Mouse (Mus musculus): ENCODE data around the gene Sirt7.

Sirt7 gene

DNA sequence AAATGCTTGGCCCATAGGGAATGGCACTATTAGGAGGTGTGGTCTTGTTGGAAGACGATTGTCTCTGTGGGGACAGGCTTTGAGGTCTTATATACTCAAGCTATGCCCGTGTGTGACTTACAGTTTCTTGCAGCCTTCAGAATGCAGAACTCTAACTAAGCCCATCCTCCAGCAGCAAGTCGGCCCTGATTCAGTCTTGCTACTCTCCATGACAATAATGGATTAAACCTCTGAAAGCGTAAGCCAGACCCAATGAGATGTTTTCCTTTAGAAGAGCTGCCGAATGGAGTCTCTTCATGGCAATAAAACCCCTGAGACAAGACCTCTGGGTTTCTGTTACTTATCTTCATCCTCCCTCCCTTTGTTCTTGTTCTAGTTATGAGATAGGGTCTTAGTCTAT, 9.8 kb upstream of the Sirt7 start:
- DNase-seq: no peak

DNA sequence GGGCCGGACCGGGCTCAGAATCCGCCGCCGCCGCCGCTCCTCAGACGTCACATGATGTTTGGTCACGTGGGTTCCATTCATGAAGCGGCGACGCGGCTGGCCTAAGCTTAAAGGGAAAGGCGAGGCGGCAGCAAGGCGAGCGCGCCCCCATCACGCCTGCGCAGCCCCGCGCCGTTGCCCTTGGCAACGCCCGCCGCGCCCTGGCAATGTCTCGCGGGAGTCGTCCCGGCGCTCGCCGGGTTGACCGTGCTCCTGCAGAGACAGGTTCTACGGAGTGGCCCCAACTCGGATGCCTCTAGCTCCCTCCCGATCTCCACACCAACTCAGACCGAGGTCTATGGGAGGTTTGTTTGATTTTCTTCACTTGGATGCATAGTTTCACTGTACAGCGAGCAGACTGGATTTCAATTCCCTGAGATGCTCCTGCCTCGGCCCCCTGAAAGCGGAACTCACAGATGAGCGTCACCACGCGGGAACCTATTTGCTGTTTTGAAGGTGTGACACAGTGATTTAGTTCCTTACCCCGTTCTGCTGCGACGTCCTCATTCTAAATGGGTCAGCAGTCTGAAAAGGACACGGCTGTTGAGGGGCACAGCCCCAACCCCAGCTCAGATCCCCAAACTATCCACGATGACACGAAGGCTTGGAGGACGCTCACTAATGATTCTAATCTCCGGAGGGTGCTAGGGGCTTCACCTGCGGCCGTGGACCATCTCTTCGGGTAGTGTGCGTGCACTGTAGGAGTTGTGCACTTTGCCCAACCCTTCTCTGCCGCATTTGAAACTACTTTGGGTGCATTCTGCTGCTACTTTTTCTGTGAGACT, 8.7 kb upstream of the Sirt7 start, which contains the start of gene Mafg:
Mafg (minus strand) TSS at position 81 of the 824 bp plus-strand sequence.
- DNase-seq: peak; percentile 97

GRCm38 (mm10) chr11:120632559-120633519, 7.8 kb upstream of the Sirt7 start:
- peak; percentile 87 to 94 for DNase-seq

DNA sequence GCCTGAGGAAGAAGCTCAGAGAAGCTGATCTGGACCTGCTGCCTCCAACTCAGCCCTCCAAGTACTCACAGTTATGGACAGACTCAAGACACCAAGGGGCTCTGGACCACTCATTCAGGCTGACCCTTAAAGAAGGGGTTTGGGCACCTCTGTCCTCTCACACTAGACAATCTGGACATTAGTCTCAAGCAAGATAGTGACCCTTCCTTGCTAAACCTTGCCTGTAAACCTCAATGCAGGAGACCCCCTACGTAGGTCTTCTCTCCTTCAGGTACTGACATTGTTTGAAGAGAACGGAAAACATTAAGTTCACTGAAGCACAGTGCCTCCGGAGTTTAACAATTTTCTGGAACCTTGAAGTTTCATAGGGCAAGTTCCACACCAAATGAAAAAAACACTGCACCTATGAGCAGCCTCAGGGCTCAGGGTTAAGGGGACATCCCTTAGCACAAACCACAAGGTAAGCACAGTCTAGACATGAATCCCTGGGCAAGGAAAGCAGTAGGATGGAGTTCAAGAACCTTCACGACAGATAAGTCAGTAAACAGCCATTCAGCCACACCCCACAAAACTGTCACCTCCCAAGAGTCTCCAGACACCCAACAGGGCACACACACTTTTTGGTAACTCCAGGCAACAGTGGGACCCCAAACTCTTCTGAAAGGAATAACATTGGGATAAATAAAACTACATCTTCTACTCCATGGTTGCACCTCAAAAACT, 6.8 kb upstream of the Sirt7 start:
- peak in 1 of 2 experiments; percentile 48 for DNase-seq

DNA sequence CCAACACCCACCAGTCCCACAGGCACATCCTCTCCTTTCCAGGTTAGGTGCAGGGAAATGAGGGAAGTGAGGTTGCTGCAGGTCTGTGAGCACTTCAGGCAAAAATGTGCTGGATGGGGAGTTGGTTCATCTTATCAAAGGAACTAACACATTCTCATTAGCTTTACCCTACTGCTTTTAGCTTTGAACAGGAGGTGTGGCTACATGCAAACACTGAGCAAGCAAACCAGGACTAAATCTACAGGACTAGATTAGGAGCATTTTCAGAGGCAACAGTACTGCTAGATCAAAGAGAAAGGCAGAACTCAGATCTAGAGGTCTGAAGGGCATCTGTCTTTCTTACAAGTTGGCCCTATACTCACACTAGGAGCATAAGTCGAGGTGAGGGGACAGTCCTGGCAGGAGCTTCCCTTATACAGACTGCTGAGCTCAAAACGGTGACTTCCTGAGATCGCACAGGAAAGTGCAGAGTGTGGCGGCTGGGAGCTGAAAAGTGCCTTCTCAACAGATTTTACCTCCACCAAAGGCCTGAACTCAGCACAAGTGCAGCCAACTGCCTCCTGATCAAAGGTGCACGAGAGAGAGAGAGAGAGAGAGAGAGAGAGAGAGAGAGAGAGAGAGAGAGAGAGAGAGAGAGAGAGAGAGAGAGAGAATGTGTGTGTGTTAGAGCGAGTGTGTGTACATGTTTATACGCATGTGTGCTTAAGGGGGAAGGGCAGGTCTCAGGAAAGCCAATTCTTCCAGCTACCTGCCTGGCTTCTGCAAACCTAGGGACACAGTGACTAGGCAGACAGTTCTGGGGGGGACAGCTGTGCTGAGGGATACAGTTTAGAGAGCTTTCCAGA, 6.1 kb upstream of the Sirt7 start:
- peak; percentile 65 to 90 for DNase-seq

DNA sequence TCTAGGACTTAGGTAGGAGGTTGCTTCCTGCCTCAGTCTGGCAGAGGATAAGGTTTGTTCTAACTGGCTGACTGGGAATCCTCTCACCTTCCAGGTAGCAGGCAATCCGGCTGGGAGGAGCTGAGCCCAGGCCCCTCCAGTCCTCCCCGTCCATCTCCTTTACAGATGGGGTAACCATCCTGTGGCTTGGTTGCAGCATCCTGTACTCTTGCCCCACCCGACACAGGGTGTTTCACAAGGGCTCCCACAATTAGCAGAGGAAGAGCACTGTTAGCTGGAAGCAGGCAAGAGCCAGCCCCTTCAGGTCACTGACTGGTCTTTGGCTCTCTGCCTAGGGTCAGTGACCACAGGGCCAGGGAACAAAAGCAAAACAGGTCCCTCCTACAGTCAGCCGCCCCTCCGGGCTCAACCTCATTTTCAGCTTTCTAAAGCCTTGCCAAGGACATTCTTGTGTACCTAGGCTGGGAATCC, 5.4 kb upstream of the Sirt7 start:
- peak; percentile 79 to 94 for DNase-seq

GRCm38 (mm10) chr11:120629911-120630310, 4.9 kb upstream of the Sirt7 start:
- DNase-seq: peak; percentile 69 to 85

- peak; percentile 66 to 86 for DNase-seq
These were observed 4.3 kb upstream of the Sirt7 start for GRCm38 (mm10) chr11:120629341-120629730.

- DNase-seq: peak in 1 of 2 experiments; percentile 41
These were observed 3.7 kb upstream of the Sirt7 start for GRCm38 (mm10) chr11:120628601-120629340.

DNA sequence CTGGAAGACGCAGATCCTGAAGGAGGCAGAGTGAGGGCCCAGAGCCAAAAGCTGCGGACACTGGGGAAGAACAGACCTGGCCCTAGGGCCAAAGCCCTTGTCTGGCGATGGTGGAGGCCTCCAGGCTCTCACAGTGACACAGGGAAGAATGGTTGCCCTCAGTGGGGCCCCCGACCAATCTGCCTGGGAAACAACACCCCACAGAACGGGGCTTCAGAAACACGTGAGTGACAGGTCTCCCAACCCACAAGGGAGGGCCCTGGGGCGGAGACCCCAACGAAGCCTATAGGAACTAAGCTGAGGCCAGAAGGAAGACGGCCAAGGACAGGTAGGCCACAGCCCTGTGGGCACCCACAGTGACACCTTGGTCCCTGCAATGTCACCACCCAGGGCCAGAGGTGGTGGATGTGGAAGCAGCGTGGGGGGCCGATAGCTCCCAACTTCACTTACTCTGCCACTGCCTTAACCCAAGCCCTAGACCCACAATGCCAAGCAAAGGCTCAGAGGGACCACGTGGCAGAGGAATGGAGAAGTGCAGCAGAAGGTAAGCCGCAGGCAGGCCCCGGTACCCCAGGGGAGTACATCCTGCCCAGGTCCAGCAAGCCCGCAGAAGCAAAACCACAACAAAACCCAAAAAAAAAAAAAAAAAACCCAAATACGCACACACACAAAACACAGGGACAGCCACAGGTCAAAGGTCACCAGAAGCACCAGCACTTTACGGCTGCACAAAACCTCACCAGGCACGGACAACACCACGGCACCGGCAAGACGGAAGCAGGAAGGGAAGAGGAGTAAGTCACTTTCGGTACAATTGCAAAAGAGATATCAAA, 2.6 kb upstream of the Sirt7 start:
- peak; percentile 40 to 68 for DNase-seq

DNA sequence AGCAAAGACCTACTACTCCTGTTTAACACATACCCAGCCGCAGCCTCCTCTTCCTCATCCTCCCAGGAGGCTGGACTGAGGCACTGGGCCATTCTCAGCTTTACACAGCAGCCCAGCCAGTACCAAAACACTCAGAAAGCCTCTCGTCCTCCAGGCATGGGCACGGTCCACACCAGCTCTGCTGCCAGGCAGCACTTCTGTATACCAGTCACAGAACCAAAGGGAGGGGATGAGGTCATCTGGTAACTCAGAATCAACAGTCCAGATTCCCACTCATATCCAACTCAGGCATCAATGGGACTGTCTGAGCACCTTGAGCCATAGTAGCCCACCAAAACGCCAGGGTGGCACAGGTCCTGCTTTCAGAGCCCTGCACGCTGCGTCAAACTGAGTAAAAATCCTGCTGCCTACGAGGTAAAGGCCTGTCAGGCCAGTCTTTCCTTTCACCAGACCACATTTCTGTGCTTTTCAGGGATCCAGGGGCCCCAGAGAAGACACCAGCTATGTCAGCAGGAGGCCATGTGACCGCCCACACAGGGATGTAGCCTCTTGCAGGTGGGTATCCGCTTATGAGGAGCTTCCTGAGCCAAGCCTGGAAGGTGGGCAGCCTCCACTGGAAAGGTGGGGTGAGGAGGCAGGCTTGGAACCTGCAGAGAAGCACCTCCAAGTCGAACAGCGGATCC, 1.9 kb upstream of the Sirt7 start:
- no peak for DNase-seq

- peak; percentile 91 to 94 for DNase-seq
These were observed 344 bp downstream of the Sirt7 start for GRCm38 (mm10) chr11:120624680-120625111.

- peak; percentile 86 for DNase-seq
These were observed 920 bp downstream of the Sirt7 start for GRCm38 (mm10) chr11:120623961-120624679.

GRCm38 (mm10) chr11:120622805-120623204, 2.2 kb downstream of the Sirt7 start:
- no peak for DNase-seq

DNA sequence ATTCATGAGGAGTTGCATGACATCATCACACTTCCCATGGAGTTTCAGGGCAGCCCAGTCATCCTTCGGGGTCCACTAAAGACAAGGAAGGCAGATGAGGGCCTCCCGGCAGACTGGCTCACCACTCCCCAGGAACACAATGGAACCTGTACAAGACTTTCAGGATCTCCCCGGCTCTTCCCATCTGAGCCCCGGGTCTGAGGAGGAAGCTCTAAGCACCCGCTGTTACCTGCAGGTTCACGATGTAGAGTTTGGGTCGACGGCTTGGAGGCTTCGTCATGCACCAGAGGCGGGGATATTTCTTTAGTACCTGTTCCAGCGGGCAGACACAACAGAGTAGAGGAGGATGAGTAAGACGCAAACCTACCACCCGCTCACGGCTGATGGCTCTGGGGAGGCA, 4.8 kb downstream of the Sirt7 start:
- DNase-seq: peak in 1 of 2 experiments; percentile 35

DNA sequence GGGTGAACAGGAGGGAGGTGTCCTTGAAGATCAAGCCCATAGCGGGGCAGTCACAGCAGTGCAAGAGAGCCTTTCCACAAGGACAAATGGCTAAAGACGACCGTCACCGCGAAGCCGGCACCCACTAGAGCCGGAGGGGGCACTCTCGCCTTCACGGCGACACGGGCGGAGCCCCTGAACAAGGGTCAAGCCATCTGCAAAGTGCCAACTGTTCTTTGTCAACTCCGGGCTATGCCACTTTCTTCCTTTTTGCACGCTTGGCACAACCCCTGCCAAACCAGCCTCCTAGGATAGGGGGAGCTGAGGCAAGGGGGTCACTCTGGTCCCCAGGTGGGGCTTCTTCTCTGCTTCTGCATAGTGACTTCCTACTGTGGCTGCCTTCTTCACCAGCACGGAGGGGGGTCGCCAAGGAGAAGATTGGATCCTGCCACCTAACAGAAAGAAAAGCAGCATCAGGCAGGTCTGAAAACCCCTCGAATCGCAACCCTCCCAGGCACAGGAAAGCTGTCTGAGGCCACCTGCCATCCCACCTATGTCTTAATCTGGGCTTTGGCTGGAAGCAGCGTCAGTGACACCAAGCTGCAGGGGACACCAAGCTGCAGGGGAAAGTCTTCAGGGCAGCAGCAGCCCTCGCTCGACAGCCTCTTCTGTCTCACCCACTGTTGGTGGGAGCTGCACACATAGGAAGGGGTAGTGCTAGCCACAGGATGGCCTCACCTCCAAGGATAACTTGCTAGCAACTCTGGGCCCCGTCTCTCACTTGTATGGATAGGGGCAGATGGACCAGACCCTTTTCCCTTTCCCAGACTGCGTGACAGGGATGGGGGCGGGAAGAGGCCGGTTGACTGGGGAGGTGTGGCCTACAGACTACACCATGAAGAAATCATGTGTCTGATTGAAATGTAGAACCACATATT, 6.2 kb downstream of the Sirt7 start:
- peak in 1 of 2 experiments; percentile 49 for DNase-seq

DNA sequence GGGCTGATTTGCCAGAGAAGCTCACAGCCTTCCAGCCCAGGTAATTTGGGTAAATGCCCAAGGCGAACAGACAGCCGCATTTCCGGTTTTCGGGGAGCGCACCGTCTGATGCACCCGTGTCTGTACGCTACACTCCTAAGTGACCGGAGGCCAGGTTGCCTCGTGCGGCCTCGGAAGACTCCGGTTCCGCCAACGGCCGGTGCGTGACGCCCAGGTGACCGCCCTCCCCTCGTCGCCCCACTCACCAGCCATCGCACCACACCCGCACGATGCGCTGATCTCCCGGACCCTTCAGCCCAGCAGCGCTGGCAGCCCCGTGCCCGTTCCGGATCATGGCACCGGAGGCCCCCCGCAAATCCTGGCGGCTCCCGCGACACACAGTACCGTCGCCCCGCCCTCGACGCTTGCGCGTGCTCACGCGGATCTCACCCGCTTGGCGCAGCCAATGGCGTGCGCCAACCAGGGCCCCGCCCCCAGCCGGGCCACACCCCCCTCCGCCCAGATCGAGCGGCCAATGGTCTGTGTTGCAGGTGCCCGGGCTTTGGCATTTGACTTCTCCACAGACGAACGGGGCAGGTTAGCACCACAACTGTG, 7.4 kb downstream of the Sirt7 start, which contains the start of gene Pcyt2:
Pcyt2 (minus strand) TSS at position 418 of the 594 bp plus-strand sequence.
- DNase-seq: peak; percentile 95 to 98

Measured in kidney, postnatal 25 days (tissue).